Mouse (Mus musculus) mesoderm, embryonic 11.5 days (tissue): ENCODE results near the gene Capn9.
A peak's percentile ranks its signal among the peaks of the same experiment; 100 is the strongest.

Source experiments
- DNase-seq: peaks from one replicate; pipeline ENCODE4 v3.0.0-alpha.2; 2012; ENCODE audit warnings: low read depth, low spot score

The Capn9 gene

GRCm38 (mm10) chr8:124641599-124641998, 65.7 kb downstream of the Capn9 start:
- no peak for DNase-seq

- peak; percentile 55 for DNase-seq
These were observed 67.8 kb downstream of the Capn9 start for GRCm38 (mm10) chr8:124643540-124644339.

- no peak for DNase-seq
These were observed 72.4 kb downstream of the Capn9 start for GRCm38 (mm10) chr8:124648311-124648710.

DNA sequence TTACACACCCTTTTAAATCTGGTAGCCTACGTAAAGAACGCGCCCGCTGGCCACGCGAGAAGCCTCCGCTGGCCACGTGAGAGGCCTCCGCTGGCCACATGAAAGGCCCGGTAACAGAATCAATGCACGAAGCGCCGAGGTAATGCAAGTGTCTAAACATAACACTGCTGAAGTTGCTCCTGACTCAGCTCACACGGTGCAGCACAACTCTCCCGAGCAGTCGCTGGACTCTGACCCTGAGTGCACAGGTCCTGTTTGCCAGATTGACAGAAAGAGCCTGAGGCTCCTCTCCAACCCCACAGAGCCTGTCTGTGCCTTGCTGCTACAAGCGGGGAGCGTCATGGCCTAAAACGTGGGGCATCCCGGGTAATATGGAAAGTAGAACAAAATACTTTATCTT, 75.9 kb downstream of the Capn9 start:
- no peak for DNase-seq

DNA sequence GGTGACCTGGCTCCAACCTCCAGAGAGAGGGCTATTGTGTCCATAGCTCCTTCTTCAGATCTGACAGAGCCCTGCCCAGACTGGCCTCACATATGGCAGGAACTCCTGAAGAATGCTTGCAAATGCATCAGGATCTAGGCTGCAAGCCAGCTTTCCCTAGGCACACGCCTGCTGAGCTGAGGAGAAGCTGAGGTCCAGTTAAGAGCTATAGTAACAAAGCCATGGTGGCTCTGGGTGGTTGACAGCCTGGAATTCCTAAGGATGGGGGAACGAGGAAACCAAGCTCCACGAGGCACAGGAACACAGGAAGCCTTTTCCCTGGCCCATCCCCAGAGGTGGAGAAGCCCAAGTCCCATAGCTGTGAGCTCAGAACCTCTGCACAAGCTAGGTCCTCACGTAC, 76.6 kb downstream of the Capn9 start:
- DNase-seq: peak; percentile 47

DNA sequence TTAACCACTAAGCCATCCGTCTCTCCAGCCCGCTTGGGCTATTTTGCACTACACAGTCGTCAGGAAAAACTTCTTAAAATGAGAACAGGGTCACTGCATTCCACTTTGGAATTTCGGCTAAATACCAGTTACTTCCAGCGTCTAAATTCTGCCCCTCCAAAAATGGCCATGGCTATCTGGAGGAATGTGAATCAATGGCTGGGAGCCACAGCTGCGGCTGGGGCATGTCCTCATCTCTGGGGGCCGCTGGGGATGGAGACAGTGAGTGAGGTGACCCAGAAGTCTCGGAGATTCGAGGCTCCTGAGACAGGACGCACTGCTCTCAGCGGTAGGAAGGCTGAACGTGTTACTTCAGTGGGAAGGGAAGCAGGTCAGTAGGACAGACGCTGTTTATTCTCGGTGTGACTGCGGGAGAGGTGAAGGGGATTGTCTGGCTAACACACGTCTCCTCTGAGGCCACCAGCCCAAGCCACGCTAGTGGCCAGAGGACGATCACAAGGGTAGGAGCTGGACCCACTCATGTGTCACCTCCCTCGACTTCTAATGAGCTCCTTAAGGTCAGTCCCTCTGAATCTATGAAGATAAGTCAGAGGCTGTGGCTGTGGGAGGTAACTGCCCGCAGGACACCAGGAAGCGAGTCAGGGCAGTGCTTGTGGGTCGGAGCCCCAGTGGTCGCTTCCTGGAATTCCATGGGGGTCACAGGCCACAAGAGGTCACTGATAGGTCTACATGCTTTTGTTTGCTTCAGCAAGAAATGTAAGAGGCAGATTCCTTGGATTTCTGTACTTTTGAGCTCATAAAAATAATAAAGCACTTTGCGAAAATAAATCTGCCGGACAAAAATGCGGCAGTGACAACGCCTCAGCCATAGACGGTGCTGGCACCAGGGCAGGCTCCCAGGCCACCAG, 77.9 kb downstream of the Capn9 start:
- peak; percentile 68 for DNase-seq

DNA sequence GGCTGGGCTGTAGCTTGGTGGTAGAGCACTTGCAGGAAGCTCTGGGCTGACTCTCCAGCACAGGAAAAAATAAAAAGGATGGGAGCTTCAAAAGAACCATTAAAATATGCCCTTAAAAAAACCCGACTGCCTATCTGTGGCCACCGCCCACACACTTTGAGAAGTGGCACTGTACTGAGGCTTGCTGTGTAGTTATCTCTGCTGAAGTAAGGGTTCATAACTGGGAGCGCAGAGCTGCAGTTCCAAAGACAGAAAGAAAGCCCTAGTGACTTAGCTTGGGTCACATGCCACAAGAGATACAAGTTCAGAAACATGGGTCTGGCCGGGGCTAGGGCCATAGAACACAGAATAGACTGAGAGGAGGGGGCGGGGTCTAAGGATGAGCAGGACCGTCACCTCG, 82.0 kb downstream of the Capn9 start:
- DNase-seq: no peak

GRCm38 (mm10) chr8:124658415-124658814, 82.5 kb downstream of the Capn9 start:
- DNase-seq: no peak

GRCm38 (mm10) chr8:124661781-124662180, 85.9 kb downstream of the Capn9 start:
- no peak for DNase-seq

DNA sequence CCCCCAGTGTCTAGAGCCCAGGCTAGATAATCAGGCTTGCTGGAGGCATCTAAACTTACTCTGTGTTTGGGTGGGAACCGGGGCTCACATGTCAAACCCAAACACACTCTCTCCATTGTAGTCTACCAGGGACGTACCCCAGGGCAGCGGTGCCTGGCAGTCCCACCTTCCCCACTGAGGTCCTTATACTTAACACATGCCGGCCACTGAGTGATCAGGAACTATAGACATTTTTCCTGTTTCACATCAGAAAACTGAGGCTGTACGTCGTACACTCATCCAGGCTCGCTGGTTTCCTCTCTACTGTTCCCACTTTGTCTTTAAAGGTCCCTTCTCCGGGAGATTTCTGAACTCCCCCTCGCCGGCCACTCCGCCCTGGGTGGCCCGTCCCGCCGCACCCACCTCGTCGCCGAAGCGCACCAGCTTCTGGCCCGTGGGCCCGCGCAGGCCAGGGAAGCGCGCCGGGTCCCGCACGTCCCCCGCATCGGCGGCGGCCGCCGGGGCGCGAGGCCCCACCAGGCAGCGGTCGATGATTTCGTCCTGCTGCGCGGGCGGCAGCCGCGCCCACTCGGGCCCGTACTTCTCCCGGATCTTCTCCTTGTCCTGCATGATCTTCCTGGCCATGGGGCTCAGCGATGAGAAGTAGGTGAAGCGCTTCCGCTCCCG, 86.7 kb downstream of the Capn9 start:
- DNase-seq: peak; percentile 41

DNA sequence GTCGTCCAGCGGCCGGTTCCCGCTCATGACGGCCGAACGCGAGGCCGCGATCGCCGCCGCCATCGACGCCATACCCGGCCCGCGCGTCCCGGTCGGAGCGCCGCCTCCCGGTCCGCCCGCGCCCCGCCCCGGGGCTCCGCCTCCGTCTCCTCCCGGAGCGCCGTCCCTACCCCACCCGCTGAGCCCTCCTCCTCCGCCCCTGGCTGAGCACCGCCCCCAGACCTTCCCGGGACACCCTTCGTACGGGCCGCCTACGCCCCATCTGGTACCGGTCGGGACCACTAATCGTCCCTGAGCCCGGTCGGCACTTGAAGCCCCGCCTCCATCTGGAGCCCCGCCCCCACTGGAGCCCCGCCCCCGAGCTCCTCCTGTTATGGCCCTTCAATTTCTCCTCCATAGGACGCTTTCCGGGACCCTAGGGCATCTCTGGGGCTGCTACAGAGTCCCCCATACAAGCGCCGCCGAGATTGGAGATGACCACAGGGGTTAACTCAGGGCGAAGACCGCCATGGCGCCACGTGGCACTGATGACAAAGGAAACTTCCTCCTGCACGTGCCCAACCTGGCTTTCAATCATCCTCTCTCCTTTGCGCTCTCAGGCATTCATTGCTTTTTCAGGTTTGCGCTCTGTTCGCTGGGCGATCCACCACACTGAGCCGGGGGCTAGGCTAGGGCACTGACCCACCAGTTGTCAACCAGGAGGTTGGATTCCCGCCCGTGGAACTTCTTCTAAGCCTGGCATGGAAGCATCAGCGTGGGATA, 87.4 kb downstream of the Capn9 start, which contains the start of gene 2310022B05Rik:
Gene 2310022B05Rik (minus strand): TSS at position 258 of the 762 bp plus-strand sequence.
- DNase-seq: peak; percentile 87

DNA sequence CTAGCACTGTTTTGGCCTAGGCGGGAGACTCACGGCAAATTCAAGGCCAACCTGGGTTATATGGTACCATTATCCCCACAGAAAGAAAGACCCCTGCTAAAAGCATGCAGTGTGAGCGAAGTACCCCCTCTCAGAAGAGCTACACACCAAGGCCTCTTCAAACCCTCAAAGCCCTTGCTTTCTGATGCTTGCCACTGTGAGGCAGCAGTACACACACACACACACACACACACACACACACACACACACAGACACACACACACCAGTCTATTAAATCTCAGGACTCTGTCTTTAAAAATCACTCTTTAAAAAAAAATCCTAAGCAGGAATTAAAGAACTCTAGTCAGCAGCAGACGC, 87.9 kb downstream of the Capn9 start:
- DNase-seq: no peak

DNA sequence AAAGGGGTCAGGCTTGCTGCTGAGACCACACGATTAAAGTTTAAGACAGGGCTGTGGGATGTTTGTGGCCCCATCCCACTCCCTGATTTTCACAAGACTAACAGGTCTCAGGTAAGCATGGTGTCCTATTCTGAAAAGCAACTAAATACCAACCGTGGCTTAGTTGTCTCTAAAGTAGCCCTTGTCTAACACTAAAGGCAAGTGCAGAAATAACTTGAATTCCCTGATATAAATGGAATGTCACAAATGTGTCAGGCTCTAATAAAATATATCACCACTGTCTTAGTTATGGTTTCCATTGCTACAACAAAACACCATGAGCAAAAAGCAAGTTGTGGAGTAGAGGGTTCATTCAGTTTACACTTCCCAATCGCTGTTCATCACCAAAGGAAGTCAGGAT, 88.5 kb downstream of the Capn9 start:
- DNase-seq: no peak
